Mouse (Mus musculus): ENCODE results near the gene Creb5.

Gene Creb5

DNA sequence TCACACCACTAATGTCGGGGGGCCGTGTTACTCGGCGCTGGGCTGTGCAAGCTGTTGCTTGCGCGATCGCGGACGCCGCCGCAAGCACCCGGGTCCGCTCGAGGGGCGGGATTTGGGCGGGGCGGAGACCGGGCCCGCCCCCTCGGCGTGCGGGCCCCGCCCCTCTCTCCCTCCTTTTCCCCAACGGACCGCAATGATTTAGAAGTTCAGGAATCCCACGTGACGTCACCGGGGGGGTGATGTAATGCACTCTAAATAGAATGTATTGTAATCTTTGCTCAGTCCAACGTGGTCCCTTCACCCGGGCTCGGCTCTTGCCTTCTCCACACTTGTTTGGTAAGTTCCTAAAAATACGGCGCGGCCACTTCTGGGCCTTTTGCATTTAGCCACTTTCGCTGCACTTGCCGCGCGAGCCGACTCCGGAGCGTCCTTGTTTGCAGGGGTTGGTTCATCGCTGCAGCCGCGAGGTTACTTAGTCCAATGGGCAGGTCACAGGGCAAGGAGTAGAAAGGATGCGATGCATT, at the start of gene Creb5:
Gene Creb5, plus strand, starts transcription at position 233 of the 524 bp plus-strand sequence.
- DNase-seq (ENCODE audit: low spot score), result peak; percentile 81

DNA sequence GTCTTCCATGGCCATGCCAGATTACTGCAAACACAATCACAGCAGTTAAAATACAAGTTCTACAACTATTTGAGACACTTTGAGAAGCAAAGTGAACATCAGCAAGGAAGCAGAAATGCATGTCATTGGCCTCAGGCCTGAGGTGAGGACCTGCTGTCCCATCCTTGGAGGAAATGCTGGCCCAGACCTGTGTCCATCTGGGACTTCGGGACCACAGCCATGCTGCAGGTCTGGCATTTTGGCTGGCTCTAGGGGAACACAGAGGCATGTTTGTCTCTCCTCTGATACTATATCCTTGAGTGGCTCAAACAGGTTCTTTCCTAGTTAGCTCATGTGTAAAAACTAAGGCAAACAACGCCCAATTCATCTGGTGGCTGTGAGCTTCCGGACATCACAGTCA, 27.2 kb upstream of the Creb5 start:
- no peak for DNase-seq (ENCODE audit: low spot score)

DNA sequence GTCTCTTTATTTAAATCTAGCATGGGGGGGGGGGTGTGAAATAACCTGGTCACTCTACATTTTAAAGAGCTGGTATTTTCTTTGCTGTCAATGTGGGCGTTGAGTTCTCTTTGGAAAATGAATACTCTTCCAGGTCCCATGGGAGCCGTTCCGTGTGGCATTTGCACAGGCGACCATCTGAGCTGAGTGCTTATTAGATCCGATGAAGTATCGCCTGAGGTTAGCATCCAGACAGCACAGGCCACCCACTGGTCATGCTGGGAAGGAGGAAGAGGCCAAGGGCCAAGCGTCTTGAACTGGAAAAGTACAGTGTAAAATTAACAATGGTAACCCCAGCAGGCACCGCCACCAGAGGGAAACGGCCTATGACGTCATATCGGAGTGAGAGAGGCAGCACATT, 24.7 kb upstream of the Creb5 start:
- DNase-seq (ENCODE audit: low spot score), result no peak

DNA sequence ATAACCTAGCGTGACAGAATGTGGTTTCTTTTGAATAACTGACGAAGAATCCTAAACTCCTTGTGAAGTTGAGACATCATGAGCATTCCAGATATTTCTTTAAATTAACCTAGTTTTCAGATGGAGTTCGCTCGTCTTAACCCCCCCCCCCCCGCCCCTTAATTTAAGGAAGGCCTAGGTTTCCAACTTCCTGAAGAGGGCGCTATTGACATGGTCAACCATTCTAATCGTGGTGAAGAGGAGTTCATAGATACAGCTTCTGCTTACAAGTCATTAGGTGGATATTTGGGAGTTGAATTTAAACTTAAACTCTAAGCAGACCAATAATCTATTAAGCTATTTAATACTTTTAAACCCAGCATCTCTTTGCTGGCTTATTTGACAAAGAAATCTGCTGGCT, 20.0 kb upstream of the Creb5 start:
- DNase-seq (ENCODE audit: low spot score), result no peak

DNA sequence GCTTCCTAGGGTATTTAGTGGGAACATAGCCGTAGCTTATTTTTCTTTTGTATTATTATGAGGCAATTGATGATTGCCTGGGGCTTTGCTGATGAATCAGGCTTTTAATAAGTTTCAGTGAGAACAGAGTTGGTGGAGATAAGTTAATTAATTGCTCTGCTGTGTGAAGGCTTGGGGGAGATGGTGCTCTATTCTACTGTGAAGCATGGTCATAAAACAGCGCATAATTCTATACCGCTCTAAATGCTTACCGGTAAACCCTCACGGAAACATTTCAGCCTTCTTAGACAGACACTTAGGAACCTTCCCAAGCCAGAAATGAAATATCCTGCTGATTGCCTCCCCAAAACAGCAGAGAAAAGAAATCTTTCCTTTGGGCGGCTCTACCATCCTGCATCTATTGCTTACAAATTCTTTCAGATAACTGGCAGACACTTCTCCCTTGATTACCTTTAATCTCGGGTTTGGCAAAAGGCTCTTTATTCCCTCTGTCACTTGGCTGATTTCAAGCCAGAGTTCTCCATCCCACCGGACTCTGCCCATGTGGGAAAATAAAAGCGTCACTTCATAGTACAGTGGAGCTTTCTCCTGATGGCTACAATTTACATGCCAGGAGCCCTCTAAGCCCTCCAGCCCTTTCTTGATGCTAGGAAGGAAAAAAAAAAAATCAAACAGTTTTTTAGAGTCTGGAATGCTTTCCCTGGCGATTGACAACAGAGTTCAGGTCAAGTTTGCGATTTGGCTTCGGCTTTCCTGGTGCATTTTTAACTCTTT, 19.2 kb upstream of the Creb5 start:
- no peak for DNase-seq (ENCODE audit: low spot score)

DNA sequence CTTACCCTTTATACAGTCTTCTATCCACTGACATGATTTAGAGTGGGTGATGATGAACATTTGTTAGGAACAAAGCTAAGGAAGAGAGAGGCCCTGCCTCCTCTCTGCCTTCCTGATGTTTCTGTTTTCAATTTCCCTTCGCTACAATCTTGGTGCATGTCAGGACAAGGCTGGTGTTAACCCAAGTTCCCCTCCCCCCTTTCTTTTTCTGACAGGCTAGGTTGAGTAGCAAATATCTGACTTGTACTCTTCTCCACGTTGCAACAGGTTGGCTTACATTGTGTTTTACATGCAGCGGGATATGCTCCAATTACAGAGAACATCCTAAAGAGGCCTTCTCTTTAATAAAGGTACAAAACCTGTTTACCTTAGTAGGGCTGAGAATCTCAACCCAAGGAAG, 15.9 kb upstream of the Creb5 start:
- no peak for DNase-seq (ENCODE audit: low spot score)

DNA sequence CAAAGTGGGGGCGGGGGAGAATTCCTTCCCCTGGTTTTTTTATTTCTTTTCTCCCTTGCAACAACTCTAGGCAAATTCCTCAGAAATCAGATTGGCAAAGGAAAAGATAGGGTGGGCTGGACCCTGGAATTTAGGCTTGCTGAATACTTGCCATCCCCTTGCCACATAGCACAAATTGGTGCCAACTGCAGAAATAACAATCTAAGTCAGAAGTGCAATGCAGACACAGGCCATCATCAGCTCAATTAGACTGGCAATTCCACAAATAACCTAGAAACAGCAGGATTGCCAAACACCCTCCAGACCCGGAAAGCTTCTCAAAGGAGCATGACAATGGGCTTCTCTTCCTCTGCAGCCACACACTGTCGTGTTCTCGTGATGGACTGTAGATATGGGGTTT, 15.4 kb upstream of the Creb5 start:
- DNase-seq (ENCODE audit: low spot score), result no peak

DNA sequence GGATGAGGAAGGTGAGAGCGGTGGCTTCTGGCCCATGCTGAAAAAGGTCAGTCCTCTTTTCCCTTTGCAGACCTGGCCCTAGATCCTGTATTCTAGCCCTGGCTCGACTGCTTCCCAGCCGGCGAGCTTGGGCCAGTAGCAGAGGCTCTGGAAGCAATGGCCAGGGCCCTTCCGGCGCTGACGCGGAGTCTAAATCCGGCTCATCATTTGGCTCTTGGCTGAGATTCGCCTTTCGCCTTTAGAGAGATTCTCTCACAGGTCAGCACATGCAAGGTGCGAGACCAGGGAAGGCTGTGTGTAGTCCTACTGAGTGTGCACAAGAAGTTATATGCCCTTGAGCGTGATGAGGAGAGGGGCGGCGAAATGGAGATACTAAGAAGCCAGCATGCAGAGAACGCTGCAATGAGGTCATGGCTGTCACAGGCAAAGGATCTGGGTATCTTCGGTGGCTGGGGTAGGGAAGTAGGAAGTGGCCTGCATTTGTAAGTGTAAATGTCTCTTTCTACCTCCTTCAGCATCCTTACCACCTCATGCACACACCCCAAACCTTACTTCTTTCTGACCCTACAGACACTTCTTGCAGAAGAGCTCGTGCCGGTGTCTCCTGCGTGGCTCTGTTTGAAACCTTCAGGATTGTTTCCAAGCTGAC, 557 bp upstream of the Creb5 start:
- no peak for DNase-seq (ENCODE audit: low spot score)

DNA sequence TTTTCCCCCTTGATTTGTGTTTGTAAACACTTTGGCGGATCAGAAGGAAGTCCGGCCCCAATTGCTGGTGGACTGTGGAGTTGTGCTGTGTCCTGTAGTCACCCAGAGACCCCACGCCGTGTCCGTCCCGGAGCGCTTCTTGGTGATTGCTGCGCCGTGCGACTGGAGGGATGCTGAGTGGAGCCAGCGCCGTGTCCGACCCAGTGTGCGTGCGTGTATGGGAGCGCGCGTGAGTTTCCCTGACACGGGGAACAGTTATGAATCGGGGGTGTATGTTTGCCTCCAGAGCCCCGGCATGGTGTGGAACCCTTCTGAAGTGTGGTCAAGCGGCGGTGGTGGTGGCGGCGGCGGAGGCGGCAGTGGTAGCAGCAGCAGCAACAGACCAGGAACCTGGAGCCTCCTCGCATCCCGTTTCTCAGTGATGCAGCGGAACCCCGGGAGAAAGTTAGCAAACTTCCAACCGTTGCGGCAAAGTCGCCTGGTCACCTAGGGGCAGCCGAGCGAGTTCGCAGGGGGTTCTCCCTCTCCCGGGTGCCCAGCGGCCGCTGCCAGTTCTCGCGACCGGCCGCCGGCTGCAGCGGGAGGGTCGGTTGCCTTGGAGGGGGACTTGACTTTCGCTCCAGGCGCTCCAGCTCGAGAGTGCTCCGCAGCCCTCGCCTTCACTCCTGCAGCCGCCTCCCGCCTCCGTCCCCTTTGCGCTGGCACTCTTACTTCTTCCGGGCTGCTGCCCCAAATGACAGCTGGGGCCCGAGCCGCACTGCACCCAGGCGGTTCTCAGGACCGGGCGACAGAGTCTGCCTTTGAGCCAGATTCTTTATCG, 702 bp downstream of the Creb5 start:
- DNase-seq (ENCODE audit: low spot score), result peak; percentile 13

DNA sequence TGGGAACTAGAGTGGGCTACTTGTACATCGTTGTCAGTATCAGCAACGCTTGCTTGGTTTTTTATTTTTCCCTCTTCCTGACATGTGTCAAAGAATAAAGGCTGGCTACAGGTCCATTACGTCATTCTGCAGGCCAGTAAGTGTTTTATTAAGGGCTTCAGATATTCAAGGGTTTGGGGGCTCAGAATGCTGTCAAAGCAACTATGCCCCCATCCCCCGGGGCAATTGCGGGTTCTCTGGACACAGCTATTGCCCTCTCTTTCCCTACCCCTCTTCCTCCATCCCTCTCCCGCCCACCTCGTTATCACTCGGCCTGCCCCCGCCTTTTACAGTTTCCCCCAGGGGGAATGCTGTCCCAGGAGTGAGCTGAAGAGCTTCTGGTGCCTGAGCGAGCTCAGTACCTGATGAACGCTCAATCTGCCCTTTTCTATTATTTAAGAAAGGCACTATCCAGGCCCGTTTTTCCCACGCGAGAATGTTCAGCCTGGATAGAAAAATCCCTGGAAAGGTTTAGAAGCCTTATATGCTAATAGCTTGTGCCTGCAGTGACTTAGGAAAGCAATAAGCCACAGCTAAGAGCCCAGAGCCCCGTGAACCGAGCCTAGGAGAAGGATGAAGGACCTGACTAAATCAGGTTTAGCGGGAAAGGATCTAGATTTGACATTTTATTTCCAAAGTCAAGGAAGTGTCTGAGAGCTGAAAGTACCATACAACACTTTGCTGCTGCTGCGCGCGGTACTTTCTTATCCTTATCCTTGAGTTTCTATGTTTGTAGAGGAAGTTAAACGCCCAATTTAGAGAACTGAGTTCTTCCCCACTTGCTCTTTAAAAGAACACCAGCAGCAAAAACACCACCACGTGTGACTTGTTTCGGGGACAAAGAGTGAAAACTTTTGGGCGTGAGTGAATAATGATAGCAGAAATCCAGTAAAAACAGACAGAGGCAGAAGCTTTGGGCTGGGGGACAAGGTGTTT, 1.8 kb downstream of the Creb5 start:
- no peak for DNase-seq (ENCODE audit: low spot score)

DNA sequence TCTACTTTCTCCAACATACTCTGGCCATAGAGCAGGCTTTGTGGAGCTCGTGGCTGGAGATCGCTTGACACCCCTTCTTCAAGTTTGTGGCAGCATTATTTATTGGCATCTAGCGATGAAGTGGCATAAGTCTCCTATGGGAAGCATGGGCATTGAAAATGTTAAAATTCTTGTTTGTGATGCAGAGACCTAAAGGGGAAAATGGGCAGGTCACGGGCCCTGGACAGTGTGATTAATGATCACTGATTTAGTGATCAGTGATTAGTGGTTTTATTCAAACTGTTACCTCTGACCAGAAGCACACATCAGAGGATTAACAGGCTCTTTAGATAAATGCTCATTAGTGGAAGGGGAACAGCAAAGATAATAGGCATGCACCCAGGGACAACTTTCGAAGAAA, 2.6 kb downstream of the Creb5 start:
- no peak for DNase-seq (ENCODE audit: low spot score)

DNA sequence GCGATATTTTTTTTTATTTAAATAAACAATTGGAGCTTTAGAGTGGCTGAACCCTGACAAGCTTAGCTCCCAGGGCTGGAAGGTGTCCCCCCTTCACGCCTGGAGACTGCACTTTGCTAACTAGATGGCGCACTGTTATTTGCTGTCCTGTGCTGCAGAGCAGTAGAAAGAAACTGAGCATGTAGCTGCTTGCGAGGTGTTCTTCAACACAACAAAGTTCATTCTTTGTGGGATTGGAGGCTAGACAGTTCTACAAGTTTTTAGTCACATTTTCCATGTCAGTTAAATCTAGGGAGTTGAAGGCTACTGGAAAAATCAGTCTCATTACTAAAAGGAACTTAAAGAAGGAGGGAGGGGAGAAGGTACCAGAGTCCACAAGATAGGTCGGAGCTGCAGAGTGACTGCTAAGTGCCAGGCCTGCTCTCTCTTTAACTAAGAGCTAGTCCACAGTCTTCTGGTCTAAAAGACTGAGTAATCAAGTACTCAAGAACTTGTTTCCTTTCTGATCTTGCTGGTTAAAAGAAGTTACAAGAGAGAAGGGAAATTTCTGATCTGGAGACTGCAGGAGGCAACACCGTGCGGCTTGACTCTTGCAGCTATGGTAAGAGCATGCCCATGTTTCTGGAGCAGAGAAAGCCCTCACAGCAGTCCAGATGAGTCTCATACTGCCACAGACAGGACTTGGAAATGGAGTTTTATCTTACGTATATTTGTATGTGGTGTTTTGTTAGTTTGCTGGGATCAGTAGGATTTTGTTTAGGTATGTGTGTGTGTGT, 3.3 kb downstream of the Creb5 start:
- DNase-seq (ENCODE audit: low spot score), result no peak

DNA sequence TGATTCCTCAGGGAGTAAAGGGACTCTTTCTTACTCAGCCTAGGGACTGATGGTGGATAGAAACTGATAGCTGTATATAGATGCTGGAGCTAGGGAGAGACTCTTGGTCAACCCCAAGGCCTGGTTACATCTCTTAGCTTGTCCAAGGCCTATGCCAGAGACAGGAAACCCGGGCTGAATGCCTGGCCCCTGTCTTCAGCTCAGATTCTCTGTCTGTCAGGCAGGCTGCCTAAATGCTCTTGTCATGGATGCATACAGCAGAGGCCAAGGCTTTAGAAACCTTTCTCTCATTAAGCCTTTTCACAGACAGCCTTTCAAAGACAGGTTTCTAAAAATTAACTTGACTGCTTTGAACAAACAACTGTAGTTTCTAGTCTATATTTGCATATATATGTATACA, 5.9 kb downstream of the Creb5 start:
- no peak for DNase-seq (ENCODE audit: low spot score)

DNA sequence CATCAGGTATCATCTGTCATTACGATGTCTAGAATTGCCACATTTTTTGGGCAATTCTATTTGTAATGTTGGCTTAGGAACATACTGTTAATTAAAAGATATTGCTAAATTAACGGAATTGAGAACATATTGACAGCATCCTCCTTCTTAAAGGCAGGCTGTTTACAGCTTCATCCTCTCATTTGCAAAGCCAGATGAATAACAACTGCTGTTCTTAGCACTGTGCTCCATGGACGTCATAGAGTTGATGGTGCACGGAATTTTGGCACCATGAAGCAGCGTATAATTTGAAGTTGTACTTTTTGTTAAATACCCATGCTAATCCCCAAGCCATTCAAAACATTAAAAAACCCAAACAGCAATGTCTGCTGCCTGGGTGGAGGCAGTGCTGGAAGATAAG, 10.8 kb downstream of the Creb5 start:
- DNase-seq (ENCODE audit: low spot score), result no peak

DNA sequence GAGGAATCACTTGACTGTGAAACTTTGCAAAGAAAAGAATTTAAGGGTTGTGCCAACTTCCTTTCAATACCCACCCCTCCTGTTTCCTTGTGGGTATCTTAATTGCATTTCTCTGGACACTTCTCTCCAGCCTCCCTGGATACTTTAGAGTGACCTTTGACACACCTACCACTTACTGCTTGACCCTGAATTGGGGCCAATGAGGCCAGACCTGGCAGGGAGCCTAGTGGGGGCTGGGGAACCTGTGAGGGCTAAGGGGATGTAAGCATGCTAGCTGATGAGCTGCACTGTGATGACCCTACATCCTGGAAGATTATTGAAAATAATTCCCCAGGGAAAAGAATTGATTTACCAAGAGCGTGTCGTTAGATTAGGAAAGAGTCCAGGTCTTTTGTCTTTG, 17.1 kb downstream of the Creb5 start:
- DNase-seq (ENCODE audit: low spot score), result no peak

DNA sequence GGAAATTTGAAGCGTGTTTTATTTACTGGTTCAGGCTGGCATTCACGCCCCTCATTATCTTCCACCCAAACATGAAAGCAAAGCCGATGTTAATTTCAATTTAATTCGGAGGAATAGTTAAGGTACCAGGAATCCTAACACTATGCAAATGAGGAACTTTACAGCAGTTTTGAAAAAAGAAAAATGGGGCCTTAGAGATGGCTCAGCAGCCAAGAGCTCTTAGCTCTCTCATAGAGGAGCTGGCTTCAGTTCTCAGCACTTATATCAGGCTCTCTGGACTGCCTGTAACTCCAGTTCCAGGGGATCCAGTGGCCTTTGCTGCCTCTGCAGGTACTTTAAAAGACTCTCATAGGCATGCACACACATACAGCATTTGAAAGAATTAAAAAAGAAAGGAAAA, 19.1 kb downstream of the Creb5 start:
- no peak for DNase-seq (ENCODE audit: low spot score)

DNA sequence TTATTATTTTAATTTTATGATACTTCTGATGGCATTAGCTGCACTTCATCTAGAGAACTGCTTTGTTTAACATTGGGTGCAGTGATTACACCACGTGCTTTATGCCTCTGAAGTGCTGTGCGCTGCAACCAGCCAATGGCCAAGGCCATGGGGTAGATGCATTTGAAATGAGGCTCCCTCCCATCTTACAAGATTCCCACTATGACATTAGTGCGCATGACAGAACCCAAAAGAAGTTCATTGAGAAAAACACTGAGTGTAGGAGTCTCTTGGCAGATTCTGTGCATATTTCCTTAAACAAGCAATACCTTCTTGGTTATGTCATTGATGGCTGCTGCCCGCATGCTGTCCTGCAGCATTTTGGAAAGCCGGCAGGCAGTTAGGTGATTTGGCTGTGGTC, 19.6 kb downstream of the Creb5 start:
- no peak for DNase-seq (ENCODE audit: low spot score)

DNA sequence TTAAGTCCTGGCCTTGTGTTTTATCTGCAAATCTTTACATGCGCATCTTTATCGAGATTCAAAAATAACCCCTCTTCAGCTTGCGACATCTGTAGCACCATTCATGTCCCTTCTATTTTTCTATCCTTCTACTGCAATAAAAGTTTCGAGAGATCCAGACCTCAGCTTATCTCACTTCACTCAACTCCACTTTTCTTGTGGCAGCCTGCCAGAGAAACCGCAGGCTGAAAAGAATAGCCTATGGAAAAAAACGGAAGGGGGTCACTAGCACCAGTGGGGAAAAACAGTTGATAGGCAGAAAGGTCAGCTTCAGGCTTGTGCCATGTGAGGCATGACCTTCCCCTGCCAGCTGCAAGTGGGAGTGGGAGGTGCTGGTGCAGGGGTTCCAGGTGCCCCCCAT, 21.6 kb downstream of the Creb5 start:
- DNase-seq (ENCODE audit: low spot score), result no peak

DNA sequence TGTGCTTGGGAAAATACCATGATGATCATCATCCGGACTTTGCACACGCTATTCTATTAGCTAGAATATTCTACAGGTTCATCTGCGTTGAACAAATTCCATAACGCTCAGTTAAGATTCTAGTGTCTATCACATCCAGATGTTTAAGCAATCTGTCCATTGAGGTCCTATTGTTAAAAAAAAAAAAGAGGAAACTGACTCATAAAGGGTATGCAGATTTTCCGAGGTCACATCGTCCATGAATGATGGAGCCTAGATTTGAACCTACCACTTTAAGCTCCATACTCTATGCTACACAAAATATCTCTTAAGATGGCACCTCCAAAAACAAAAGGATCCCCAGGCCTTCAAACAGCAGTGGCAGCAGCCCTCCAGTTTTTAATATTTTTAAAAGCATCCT, 26.5 kb downstream of the Creb5 start:
- DNase-seq (ENCODE audit: low spot score), result no peak

DNA sequence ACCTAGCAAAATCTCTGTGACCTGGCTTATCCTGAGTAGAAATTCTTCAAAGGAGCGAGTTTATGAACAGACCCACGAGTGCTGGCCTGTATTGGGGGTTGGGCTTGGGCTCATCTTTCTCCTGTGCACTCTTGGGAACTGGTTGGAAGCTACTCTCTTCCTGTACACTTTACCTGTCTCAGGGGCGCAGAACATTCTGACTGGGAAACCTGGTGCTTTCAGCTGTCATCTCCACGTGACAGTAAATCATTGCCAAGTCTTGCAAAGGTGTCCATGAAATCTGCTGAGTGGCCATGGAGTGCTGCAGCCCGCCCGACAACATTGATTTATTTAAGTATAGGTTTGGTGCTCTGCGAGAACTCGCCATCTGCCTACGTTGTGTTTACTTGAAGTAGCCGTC, 27.1 kb downstream of the Creb5 start:
- no peak for DNase-seq (ENCODE audit: low spot score)

All from testis, postnatal 14 days (tissue).